Mouse (Mus musculus) heart, adult 18-20 months (tissue): ENCODE measurements around the gene Olfr314. TPM values are rescaled to one million over a fixed set of nuclear protein-coding genes. Genes with fewer than 3 reads are reported as not detected.
"Not testable (repeated sequence)": the region's sequence is repeated elsewhere in the genome, so short reads cannot be mapped to it uniquely, and the experiment has no call there.

Experiments
- DNase-seq, 2 experiments: peaks; one replicate each; pipeline ENCODE4 v3.0.0; 2021 to 2022; ENCODE audit warnings: mixed read lengths in 1 of 2
- total RNA-seq, 2 experiments: library from RNA; stranded (reverse); gene quantifications; 2 replicates each; pipeline ENCODE4 v1.2.3; 2021

Olfr314 gene
- total RNA-seq, 2 experiments from 2014 or later: not detected

DNA sequence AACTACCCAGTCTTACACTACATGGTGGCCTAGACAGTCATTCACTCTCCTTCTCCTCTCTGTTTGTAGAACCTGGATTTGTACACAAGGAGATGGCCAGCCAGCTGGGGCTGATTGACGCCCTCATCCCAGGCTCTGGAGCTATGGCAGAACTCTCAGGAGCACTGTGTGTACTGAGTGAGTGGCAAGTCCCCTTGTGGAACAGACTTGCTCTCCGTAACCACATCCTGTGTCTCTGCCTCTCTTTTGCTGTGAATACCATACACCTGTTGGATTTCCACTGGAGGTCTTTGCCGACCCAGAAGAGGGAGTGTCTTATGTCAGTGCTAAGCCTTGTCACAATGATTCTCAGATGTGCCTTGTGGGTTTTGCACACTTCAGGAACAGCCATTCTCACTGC lies 49.8 kb downstream of the Olfr314 start:
- not testable (repeated sequence) for DNase-seq

Other genes starting within 250 kb of the Olfr314 start
- not detected for gene Olfr330, start 248.1 kb upstream of the Olfr314 start, total RNA-seq
- not detected for gene Olfr329-ps, start 236.5 kb upstream of the Olfr314 start, total RNA-seq
- under 1 TPM in 1 of 2 experiments, not detected in 1; 0.10 TPM for gene Olfr328, start 227.3 kb upstream of the Olfr314 start, total RNA-seq
- not detected for gene Olfr224, start 212.4 kb upstream of the Olfr314 start, total RNA-seq
- not detected for gene Olfr325, start 205.2 kb upstream of the Olfr314 start, total RNA-seq
- not detected for gene Olfr324, start 187.8 kb upstream of the Olfr314 start, total RNA-seq
- gene 2210407C18Rik, start 166.9 kb upstream of the Olfr314 start, total RNA-seq: 1 to 10 TPM; 2.7 to 4.9 TPM
- gene Olfr323, start 152.5 kb upstream of the Olfr314 start, total RNA-seq: not detected
- not detected for gene Trim58, start 142.5 kb upstream of the Olfr314 start, total RNA-seq
- gene Olfr322, start 124.2 kb upstream of the Olfr314 start, total RNA-seq: not detected
- gene Olfr320, start 101.9 kb upstream of the Olfr314 start, total RNA-seq: not detected
- not detected for gene Olfr319, start 83.8 kb upstream of the Olfr314 start, total RNA-seq
- not detected for gene Olfr318, start 58.9 kb upstream of the Olfr314 start, total RNA-seq
- gene Olfr317, start 43.7 kb upstream of the Olfr314 start, total RNA-seq: not detected
- not detected for gene Olfr316, start 30.2 kb upstream of the Olfr314 start, total RNA-seq
- gene Olfr315, start 9.8 kb upstream of the Olfr314 start, total RNA-seq: not detected
- gene Fam183b, start 19.0 kb downstream of the Olfr314 start, total RNA-seq: not detected
- gene Olfr313, start 32.0 kb downstream of the Olfr314 start, total RNA-seq: not detected
- not detected for gene Olfr312, start 46.3 kb downstream of the Olfr314 start, total RNA-seq
- not detected for gene Olfr311, start 56.3 kb downstream of the Olfr314 start, total RNA-seq
- gene Gm12258, start 64.2 kb downstream of the Olfr314 start, total RNA-seq: 1 to 10 TPM in 1 of 2 experiments, under 1 TPM in 1; 0.92 to 1.9 TPM
- 1 to 10 TPM; 1.6 to 2.3 TPM for gene 2810021J22Rik, start 84.3 kb downstream of the Olfr314 start, total RNA-seq
- 1 to 10 TPM; 2.6 to 2.7 TPM for gene Zfp39, start 121.3 kb downstream of the Olfr314 start, total RNA-seq
- gene Btnl10, start 135.0 kb downstream of the Olfr314 start, total RNA-seq: not detected
- gene Rnf187, start 156.0 kb downstream of the Olfr314 start, total RNA-seq: 100 to 1,000 TPM; 165 to 170 TPM
- 1 to 10 TPM; 1.0 to 1.4 TPM for gene Hist3h2ba, start 166.0 kb downstream of the Olfr314 start, total RNA-seq
- 10 to 100 TPM; 13.9 to 17.4 TPM for gene Hist3h2a, start 171.7 kb downstream of the Olfr314 start, total RNA-seq
- under 1 TPM in 1 of 2 experiments, not detected in 1; 0.12 TPM for gene Trim17, start 171.7 kb downstream of the Olfr314 start, total RNA-seq
- gene Trim11, start 195.1 kb downstream of the Olfr314 start, total RNA-seq: 10 to 100 TPM; 15.2 to 15.4 TPM